Mouse (Mus musculus) right cerebral cortex, postnatal 36 days (tissue): ENCODE data around the gene Mgll.
A peak's percentile ranks its signal among the peaks of the same experiment; 100 is the strongest.

Experiments used
- DNase-seq, 2 experiments: peaks; one replicate each; pipeline ENCODE4 v3.0.0; 2022; ENCODE audit warnings: low spot score in 2 of 2, mixed read lengths in 1 of 2

Mgll gene

DNA sequence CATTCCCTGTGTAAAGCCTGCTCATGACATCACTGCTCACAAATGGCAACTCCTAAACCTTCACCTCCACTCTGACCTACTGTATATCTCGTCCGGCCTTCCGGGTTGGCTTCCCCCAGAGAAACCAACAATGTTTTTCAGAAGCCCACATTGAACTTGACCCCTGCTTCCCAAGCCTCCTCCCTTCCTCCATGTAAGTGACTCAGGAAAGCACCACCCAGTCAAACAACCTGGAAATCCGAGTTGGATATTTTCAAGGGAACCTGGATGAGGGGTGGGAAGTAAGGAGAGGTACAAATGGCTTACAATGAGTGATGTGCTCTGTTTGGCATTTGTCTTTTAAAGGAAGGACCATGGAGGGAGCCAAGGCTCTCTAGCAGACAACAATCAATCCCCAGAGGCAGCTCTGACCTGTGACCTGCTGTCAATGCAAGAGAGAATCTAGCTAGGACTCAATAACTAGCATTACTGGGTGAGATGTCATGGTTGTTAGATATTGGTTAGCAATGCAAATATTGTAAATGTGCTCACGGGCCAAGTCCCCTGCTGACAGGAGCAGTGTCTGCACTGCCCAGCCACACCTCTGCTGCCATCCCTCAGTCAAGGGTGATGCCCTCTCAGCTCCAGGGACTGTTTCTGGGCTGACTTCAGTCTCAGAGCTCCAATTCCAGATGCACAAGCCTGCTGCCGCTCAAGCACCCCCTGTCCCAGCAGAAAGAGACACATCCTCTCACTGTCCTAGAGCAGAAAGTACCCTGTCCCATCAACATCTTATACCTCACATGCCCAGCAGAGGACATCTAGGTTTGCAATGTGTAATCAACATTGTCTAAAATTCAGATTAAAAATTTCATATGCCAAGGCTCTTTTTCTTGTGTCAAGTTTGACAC is 6.8 kb upstream of the Mgll start:
- DNase-seq: no peak

DNA sequence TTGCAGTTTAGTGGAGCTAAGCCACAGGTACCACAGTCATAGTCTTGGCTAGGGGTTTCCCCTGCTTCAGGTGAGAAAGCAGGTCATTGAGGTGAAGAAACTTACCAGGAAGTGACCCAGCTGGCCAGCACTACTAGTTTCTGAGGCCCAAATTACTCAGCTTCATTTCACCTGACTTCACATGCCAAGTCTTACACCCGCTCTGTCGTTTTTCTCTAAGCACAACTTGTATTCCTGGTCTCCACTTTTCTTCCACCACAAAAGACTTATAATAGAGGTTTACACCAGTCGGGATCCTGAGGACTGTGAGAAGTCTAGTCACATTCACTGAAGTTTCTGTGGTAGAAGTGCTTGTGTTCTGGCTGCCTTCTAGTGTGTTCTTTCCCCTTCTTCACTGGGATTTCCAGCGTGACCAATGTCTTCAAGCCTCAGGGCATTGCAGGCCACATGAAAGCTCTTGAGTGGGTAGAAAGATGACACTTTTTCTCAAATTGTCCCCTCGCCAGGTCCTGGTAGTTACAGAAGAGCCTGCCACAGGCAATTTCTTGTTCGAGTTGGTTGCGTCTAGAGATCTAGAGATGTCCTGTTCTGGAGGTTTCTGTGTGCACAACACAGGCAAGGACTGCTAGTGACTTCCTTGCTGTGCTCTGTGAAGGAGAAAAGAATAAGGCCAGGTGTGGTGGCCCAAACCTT is 6.0 kb upstream of the Mgll start:
- DNase-seq: no peak

DNA sequence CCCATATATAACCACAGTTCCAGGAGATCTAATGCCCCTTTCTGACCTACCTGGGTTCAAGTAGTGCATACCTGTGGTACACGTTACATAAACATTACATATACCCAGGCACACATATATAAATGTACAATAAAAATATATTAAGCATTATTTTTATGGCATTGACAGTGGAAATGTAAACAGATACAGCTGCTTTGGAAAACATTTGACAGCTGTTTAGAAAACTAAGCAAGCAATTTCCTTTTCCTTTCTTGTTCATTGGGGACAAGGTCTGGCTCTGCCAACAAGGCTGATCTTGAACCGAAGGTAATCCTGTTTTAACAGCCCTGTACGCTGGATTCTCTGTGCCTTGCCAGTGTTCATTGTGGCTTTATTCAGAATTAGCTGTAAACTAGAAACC is 3.2 kb upstream of the Mgll start:
- no peak for DNase-seq

DNA sequence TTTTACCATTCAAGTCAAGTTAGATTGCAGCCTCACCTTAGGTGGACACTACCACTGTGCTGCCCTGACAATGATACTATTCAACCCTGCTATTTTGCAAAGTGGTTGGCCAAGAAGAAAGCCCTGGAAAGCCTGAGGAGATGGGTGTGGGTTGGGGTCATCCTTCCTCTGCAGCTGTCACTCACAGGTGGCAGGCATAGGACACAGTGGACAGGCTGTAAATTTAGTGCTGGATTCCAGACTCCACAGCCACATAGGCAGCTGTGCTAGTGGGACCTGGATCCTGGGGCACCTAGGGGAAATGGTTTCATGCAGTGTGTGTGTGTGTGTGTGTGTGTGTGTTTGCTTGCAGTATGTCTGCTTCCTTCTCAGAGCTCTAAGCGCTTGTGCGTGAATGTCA is 1.3 kb upstream of the Mgll start:
- DNase-seq: no peak

DNA sequence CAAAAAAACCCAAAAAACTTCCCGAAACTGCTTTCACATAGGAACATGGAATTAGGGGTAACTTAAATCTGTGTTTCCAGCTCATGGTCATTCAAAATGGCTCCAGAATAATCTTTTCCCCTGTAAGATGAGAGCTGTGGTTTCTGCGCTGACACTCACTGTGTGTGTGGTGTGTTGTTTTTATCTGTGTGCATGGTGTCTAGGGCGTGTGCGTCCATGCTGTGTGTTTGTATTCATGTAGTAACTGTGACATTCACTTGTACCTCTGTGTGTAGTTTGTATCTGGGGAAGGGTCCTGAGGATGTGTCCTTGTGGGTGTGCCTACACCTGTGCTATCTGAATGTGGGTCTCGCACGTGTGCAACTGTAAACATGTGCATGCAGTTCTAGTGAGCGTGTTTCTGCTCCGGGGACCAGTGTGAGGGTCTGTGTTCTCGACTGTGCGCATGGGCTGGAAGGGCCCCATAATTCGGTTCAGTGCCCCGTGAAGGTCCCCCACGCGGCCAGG is 353 bp upstream of the Mgll start:
- no peak for DNase-seq

DNA sequence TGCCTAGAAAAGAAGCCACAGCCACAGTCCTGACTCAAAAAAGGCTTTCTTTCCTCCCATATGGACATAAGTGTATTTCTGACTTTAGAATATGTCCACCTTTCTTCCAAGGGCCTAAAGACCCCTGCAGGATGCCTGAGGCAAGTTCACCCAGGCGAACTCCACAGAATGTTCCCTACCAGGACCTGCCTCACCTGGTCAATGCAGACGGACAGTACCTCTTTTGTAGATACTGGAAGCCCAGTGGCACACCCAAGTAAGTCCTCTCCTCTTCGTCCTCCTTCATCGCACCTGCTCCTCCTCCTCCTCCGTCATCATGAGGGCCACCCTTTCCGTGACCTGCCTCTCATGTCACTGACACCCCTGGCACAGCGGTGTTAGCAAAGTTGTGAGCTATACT is 1.4 kb downstream of the Mgll start:
- no peak for DNase-seq

DNA sequence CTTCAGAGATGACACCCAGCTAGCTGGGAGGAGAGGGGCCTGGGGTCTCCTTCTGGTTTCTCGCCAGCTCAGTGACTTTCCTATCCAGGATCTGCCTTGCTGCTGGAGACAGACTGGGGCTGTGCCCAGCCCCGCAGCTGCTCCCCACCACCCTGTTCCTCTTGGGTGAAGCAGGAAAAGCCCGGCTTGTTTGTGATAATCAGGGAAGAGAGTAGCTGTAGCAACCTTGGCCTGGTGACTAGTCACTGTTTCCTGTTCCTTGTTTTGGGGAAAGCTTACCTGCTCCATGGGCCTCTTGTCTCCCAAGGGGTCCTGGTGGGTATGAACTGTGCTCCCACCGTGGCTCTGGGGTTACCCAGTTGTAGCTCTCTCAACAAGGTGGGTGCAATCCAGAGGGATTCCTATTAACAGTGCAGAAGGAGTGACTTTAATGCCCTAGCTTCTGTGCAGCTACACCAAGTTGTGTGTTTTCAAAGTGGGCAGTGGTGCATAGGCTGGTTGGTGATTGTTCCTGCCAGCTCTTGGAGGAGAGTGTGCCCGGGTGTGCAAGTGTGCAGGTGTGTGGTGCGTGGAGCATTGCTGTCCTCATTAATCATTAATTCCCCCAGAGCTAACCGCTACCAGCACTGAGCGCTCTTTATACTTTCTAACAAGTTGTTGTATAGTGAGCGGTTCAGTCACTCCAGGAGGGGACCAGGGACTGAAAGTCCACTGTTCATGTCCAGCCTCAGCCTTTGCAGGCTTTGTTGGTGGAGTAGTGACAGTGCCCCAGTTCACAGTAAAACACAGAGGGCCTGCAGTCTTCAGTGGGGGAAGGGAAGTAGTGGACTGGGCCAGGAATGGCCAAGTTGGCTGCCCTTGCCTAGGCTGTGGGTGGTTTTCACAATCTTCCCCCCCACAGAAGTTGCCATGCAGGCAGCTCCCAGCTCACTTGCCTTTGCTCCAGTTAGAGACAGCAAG is 2.3 kb downstream of the Mgll start:
- peak in 1 of 2 experiments; percentile 64 for DNase-seq

DNA sequence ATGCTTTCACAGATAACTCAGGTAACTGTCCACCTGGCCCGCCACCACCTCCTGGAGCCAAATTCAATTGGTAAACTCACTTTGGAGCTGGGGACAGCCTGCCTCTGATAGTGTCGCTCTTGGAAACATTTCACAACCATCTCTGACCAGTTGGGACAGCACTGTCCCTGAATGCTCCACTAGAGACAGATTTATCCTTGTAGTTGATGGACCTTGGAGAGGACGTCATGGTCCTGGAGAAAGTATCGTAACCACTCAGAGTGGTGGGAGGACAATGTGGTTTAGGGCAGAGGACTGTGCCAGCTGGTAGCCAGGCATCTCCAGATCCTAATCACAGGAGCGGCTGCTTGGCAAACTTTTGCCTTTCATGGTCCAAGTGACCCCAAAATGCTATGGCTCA is 3.3 kb downstream of the Mgll start:
- no peak for DNase-seq

DNA sequence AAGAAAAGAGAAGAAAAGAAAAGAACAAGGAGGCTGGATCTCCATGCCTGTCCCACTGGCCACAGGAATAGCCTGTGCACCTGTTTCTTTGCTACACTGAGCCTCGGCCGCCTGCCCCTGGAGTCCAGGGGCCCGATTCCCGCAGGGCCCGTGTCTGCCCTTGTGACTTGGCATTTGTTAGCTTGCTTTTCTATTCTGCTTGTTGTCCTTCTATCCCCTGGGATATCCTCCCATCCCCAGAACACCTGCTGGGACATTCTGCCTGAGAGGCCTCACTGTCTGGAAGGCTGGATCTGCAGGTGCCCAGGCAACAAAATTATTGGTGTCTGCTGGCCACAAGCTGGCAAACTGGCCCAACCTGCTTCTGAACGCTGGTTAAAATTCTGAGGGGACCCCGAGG is 3.8 kb downstream of the Mgll start:
- no peak for DNase-seq

DNA sequence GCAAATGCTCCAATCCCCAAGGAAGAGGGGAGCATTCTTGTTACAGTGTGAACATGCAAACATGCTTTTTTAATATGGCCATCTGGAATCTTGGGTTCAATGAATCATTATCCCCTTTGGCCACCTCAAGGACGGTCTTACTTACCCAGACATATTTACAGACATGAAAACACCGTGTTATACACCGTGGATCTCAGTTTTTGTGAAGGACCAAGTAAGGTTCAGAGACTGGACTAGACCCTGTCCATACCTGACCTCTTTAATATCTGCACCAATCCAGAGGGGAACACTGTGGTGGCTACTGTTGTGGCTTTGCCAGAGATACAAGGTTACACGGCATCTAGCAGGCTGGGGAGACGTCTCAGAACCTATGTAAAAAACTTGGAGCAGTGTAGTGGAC is 4.3 kb downstream of the Mgll start:
- no peak for DNase-seq

DNA sequence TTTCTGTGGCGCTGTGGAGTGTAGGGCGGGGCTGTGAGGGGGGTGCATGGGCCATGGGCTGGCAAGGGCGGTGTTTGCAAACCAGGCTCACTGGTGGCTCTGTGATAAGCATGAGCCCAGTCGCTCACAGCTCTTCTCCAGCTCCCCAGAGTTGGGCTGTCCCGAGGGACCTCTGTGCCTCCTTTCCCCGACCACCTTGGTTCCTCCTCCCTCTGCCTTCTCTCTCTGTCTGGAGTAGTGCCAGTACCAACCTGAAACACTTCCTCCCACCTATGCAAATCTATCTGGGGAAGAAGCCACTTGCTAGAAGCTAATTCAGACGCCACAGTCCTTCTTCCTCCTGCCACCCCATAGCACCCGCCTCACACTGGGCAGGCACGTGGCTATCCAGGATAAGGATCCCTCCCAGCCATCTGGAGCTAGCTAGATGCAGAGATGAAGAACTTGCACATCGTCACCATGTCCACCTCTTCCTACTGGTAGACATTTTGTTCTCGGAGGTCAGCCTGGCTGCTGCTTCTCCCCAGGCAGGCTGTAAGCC is 7.1 kb downstream of the Mgll start:
- DNase-seq: peak; percentile 72 to 80

DNA sequence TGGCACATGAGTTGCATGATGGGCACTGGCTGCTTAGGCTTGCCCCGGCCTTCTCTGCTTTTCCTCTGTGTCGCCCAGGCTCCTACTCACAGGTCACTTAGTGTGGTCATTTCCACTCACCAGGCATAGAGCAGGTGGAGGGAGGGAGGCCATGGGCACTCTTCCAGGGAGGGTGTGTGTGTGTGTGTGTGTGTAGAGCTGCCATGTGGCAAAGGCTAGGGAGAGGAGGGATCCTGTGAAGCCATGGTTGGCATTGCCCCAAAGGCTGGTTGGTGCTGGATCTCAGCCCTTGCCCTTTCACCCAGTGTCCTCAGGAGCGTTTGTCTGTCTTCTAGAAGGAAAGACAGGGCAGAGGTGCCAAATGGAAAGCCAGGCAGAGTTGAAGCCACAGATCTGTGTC is 7.8 kb downstream of the Mgll start:
- DNase-seq: no peak

DNA sequence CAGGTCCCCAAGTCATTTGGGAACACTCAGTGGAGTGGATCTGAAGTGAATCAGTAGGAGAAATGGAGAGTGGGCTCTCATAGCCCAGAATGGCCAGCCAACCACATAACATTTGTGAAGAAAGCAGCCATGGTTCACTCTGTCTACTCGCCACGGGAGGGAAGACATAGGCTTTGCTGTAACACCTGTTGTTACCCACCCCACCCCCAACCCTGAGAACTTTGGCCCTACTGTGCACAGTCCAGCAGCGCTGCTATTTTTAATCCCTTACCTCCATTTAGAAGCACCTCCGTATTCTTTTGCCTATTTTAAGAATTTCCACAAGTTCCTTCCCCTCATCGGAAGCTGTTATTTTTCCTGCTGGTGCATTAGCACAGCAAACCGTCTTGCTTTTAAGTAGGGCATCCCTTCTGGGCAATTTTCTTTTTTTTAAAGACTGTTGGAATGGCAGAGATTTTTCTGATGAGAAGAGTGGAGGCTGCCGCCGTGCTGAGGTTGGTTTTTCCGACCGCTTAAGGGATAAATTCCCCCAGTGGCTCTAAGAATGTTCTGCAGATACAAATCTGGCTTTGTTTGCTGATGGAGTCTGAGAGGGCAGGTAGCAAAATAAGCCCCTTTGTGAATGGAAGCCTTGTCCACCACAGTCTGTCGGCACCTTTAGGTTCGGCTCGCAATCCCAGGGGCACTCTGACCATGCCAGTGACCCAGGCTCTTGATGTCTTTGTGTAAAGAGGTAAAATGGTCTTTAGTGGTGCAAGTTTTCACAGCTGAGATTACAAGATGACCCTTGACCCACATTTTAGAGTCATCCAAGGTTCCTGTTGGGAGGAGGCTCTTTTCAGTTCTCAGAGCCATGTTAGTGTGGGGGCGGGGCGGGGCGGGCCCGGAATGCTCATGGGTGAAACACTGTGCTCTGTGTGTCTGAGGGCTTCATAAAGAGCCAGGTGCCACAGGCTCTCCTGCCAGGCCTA is 8.7 kb downstream of the Mgll start:
- no peak for DNase-seq

DNA sequence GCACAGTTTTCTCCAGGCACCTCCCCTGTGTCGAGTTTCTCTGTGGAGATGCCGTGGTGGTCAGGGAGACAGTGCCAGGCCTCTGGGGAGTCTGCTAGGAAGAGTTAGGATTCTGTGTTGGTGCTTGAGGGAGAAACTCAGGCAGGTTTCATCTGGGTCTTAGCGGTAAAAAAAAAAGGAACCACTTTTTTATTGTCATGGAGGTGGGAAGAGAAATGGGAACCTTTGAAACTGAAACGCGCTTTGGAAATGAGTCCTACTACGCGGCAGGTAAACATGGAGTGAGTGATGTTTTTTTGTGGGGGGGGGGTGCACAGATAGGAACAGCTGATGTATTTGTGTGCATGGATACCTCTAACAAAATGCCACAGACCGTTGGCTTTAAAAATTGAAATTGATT is 12.1 kb downstream of the Mgll start:
- DNase-seq: no peak

DNA sequence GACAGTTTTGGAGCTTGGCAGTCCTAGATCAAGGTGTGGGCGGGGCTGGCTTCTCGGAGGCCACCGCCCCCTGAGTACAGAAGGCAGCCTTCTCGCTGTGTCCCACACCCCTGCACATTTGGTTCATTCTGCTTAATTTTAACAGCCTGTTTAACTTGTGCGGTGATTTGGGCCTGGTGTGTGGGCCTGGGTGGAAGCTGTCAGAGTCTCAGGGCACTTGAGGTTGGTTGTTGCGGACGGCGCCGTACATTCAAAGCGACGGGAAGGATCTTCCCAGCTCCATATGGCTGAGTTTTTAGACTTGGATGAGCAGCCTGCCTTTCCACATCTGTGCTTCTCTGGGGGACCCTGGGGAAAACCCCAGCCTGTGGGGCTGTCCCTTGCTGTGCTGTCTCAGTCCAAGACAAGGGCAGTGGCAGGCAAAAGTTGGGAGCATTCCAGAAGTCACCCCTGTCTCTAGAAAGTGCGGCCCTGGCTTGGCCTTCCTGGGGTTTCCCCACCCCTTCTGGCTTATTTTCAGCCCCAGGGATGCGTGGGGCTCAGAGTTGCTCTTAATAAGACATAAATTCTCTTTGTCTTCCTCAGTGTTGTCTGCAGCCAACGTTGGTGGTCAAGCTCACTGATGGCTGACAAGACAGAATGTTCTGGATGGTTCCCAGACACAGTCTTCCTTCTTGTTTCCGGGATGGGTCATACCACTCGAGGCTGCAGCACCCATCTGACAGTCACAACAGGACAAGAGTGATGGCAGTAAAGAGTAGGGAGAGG is 12.7 kb downstream of the Mgll start:
- DNase-seq: peak in 1 of 2 experiments; percentile 77

DNA sequence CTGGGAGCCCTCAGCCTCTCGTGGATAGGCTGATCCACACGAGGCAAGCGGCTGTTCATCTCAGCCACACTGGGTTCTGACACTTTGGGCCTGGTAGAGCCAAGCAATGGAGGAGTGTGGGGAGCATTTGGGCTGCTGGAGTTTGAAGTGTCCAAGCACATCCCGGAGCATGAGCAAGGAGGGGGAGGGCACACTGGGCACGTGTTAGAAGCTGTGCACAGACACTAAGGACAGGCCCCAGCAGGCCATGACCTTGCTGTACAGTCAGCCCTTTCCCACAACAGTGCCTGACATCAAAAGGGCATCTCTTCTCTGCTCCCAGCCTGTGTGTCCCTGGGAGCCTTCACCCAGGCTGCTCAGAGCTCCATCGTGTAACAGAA is 13.3 kb downstream of the Mgll start:
- no peak for DNase-seq

DNA sequence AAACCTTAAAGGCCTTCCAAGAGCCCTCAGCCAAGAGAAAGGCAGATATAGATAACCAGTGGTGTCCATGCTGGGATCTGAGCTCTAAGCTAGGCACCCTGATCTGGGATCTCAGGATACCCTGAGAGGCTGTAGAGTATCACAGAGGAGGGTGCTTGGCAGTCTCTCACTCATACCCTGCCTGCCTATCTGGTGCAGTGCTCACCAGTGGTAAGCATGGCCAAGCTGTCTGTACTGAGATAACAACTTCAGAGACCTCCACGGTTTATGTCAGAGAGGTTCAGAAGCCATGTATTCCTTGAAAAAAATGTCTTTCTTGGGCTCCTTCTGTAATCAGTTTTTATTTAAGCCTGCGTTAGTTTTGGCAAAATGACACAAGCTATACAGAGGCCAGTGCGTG is 16.8 kb downstream of the Mgll start:
- no peak for DNase-seq

DNA sequence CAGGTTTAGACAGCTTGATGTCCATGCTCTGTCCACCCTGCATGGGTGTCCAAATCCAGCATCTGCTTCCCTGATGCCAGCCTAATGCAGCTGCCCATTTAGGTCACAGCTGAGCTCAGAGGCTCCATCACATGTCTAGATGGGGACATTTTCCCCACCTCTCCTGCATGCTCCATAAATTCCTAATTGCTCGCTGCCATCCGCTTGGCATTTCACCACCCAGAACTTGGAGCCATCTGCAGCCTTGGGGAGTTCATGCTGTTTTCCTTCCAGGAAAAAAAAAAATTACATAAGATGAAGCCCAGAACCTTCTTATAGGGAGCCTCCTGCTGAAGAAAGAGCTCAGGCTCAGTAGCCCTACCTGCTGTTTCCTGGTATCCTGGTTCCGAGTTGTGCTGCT is 17.6 kb downstream of the Mgll start:
- peak in 1 of 2 experiments; percentile 64 for DNase-seq

DNA sequence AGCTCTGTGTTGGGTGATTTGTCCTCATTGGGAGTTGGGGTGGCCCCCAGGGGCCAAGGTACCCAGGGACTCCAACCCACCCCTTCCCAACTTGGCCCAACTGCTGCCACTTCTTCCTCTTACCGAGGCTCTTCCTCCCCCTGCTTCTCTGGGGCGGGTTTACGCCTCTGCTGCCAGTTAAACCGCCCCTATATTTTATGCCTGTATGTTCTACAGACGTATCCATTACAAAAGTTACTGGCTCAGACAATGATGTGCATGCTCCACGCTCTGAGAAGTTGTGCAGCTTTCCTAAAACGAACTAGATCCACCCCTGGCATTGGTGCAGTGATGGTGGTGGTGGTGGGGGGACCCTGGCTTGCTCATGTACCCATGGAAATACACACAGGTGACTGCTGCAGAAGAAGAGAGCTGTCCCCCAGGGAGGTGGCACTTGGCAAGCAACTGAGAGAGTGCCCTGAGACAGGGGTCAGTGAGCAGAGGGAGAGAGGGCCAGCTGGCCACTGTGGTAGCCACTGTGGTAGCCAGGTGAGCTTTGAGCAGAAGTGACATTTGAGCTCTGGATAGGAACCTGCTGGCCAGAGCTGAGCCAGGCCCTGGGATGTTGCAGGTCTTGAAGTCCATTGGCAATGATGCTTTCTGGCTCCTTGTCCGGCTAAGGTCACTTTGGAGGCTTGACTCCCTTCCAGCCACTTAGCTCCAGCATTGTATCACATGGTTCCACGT is 18.2 kb downstream of the Mgll start:
- DNase-seq: no peak
